Mouse (Mus musculus): ENCODE data around the gene Tert. TPM values are rescaled to one million over a fixed set of nuclear protein-coding genes. Genes with fewer than 3 reads are reported as not detected.

The Tert gene
- polyA plus RNA-seq, 1 experiment from 2014 or later, result 0.33 TPM

- no peaks in the 10 kb centered on the region for H3K36me3 ChIP-seq (ENCODE audit: control insufficient read depth, insufficient read depth, low read length)
- 59% methylated on average over 3 of the region's 3 CpGs for WGBS
- no peaks in the 10 kb centered on the region for H3K9me3 ChIP-seq (ENCODE audit: control insufficient read depth, low read length)
- no peak overlapping the region for H3K4me2 ChIP-seq (replicated peaks; ENCODE audit: low read depth)
- no peaks in the 10 kb centered on the region for H3K4me1 ChIP-seq (replicated peaks; ENCODE audit: control insufficient read depth, insufficient read depth)
- no peaks in the 10 kb centered on the region for H3K27me3 ChIP-seq (ENCODE audit: control insufficient read depth, insufficient read depth, low read length)
- H3K4me3 ChIP-seq (ENCODE audit: low read depth, low read length), result no peak overlapping the region
- DNase-seq (ENCODE audit: low spot score) (no peak), ATAC-seq (ENCODE audit: low FRiP score, low TSS enrichment) (no peak)
- no peak for TF ChIP-seq EP300 (optimal IDR thresholded peaks at IDR 0.05)
- TF ChIP-seq CTCF (IDR thresholded peaks at IDR 0.05; ENCODE audit: low read depth), result no peak
- no peak overlapping the region for H3K9ac ChIP-seq (ENCODE audit: low read length)
- H3K27ac ChIP-seq (replicated peaks), result no peak overlapping the region
Observed at GRCm38 (mm10) chr13:73654976-73655375, 28.3 kb downstream of the Tert start.

GRCm38 (mm10) chr13:73658953-73659352 lies 32.2 kb downstream of the Tert start:
- TF ChIP-seq CTCF (IDR thresholded peaks at IDR 0.05; ENCODE audit: low read depth) (no peak), EP300 (optimal IDR thresholded peaks at IDR 0.05) (no peak)
- Histone ChIP-seq H3K27me3 (ENCODE audit: control insufficient read depth, insufficient read depth, low read length) (no peaks in the 10 kb centered on the region), H3K9ac (ENCODE audit: low read length) (no peak overlapping the region), H3K4me2 (replicated peaks; ENCODE audit: low read depth) (no peak overlapping the region), H3K9me3 (ENCODE audit: control insufficient read depth, low read length) (no peaks in the 10 kb centered on the region), H3K4me1 (replicated peaks; ENCODE audit: control insufficient read depth, insufficient read depth) (no peaks in the 10 kb centered on the region), H3K4me3 (ENCODE audit: low read depth, low read length) (no peak overlapping the region), H3K36me3 (ENCODE audit: control insufficient read depth, insufficient read depth, low read length) (no peaks in the 10 kb centered on the region), H3K27ac (replicated peaks) (no peak overlapping the region)
- ATAC-seq (ENCODE audit: low FRiP score, low TSS enrichment), result no peak
- no peak for DNase-seq (ENCODE audit: low spot score)
- WGBS, result 28% methylated on average over 2 of the region's 2 CpGs

GRCm38 (mm10) chr13:73660163-73660695 lies 33.5 kb downstream of the Tert start:
- DNase-seq (ENCODE audit: low spot score) (no peak), ATAC-seq (ENCODE audit: low FRiP score, low TSS enrichment) (no peak)
- Histone ChIP-seq H3K4me3 (ENCODE audit: low read depth, low read length) (no peak overlapping the region), H3K4me2 (replicated peaks; ENCODE audit: low read depth) (no peak overlapping the region), H3K27me3 (ENCODE audit: control insufficient read depth, insufficient read depth, low read length) (no peaks in the 10 kb centered on the region), H3K4me1 (replicated peaks; ENCODE audit: control insufficient read depth, insufficient read depth) (no peaks in the 10 kb centered on the region), H3K9ac (ENCODE audit: low read length) (no peak overlapping the region), H3K27ac (replicated peaks) (no peak overlapping the region), H3K9me3 (ENCODE audit: control insufficient read depth, low read length) (no peaks in the 10 kb centered on the region), H3K36me3 (ENCODE audit: control insufficient read depth, insufficient read depth, low read length) (no peaks in the 10 kb centered on the region)
- TF ChIP-seq EP300 (optimal IDR thresholded peaks at IDR 0.05), result no peak
- TF ChIP-seq CTCF (IDR thresholded peaks at IDR 0.05; ENCODE audit: low read depth), result no peak
- WGBS, result 63% methylated on average over 2 of the region's 2 CpGs

GRCm38 (mm10) chr13:73675161-73675560 lies 48.5 kb downstream of the Tert start:
- Histone ChIP-seq H3K27me3 (ENCODE audit: control insufficient read depth, insufficient read depth, low read length) (no peaks in the 10 kb centered on the region), H3K9me3 (ENCODE audit: control insufficient read depth, low read length) (no peaks in the 10 kb centered on the region), H3K9ac (ENCODE audit: low read length) (no peak overlapping the region), H3K27ac (replicated peaks) (no peak overlapping the region), H3K4me3 (ENCODE audit: low read depth, low read length) (no peak overlapping the region), H3K36me3 (ENCODE audit: control insufficient read depth, insufficient read depth, low read length) (no peaks in the 10 kb centered on the region), H3K4me1 (replicated peaks; ENCODE audit: control insufficient read depth, insufficient read depth) (no peaks in the 10 kb centered on the region), H3K4me2 (replicated peaks; ENCODE audit: low read depth) (no peak overlapping the region)
- no peak for DNase-seq (ENCODE audit: low spot score)
- 85% methylated on average over 7 of the region's 7 CpGs for WGBS
- TF ChIP-seq CTCF (IDR thresholded peaks at IDR 0.05; ENCODE audit: low read depth), result no peak
- TF ChIP-seq EP300 (optimal IDR thresholded peaks at IDR 0.05), result no peak
- no peak for ATAC-seq (ENCODE audit: low FRiP score, low TSS enrichment)

- no peaks in the 10 kb centered on the region for H3K36me3 ChIP-seq (ENCODE audit: control insufficient read depth, insufficient read depth, low read length)
- WGBS, result 81% methylated on average over 3 of the region's 3 CpGs
- no peak for TF ChIP-seq CTCF (IDR thresholded peaks at IDR 0.05; ENCODE audit: low read depth)
- TF ChIP-seq EP300 (optimal IDR thresholded peaks at IDR 0.05), result no peak
- H3K4me1 ChIP-seq (replicated peaks; ENCODE audit: control insufficient read depth, insufficient read depth), result no peaks in the 10 kb centered on the region
- no peaks in the 10 kb centered on the region for H3K27me3 ChIP-seq (ENCODE audit: control insufficient read depth, insufficient read depth, low read length)
- H3K4me2 ChIP-seq (replicated peaks; ENCODE audit: low read depth), result no peak within 1 kb of the TSS
- no peak within 1 kb of the TSS for H3K4me3 ChIP-seq (ENCODE audit: low read depth, low read length)
- ATAC-seq (ENCODE audit: low FRiP score, low TSS enrichment) (no peak), DNase-seq (ENCODE audit: low spot score) (no peak)
- H3K9me3 ChIP-seq (ENCODE audit: control insufficient read depth, low read length), result no peaks in the 10 kb centered on the region
- H3K27ac ChIP-seq (replicated peaks), result no peak within 1 kb of the TSS
- no peak within 1 kb of the TSS for H3K9ac ChIP-seq (ENCODE audit: low read length)
Observed at GRCm38 (mm10) chr13:73677853-73678252, 51.1 kb downstream of the Tert start, which contains the start of gene Slc6a18. TSS of gene Slc6a18 (minus strand) at chr13:73678023.

- ATAC-seq (ENCODE audit: low FRiP score, low TSS enrichment) (no peak), DNase-seq (ENCODE audit: low spot score) (no peak)
- no peaks in the 10 kb centered on the region for H3K9me3 ChIP-seq (ENCODE audit: control insufficient read depth, low read length)
- H3K9ac ChIP-seq (ENCODE audit: low read length), result no peak overlapping the region
- H3K27me3 ChIP-seq (ENCODE audit: control insufficient read depth, insufficient read depth, low read length), result no peaks in the 10 kb centered on the region
- H3K4me2 ChIP-seq (replicated peaks; ENCODE audit: low read depth), result no peak overlapping the region
- TF ChIP-seq CTCF (IDR thresholded peaks at IDR 0.05; ENCODE audit: low read depth), result no peak
- no peak for TF ChIP-seq EP300 (optimal IDR thresholded peaks at IDR 0.05)
- no peaks in the 10 kb centered on the region for H3K4me1 ChIP-seq (replicated peaks; ENCODE audit: control insufficient read depth, insufficient read depth)
- no peak overlapping the region for H3K4me3 ChIP-seq (ENCODE audit: low read depth, low read length)
- no peak overlapping the region for H3K27ac ChIP-seq (replicated peaks)
- no peaks in the 10 kb centered on the region for H3K36me3 ChIP-seq (ENCODE audit: control insufficient read depth, insufficient read depth, low read length)
- WGBS, result 52% methylated on average over 2 of the region's 2 CpGs
Observed at GRCm38 (mm10) chr13:73679311-73679710, 52.6 kb downstream of the Tert start.
